In the genomic region with DNA sequence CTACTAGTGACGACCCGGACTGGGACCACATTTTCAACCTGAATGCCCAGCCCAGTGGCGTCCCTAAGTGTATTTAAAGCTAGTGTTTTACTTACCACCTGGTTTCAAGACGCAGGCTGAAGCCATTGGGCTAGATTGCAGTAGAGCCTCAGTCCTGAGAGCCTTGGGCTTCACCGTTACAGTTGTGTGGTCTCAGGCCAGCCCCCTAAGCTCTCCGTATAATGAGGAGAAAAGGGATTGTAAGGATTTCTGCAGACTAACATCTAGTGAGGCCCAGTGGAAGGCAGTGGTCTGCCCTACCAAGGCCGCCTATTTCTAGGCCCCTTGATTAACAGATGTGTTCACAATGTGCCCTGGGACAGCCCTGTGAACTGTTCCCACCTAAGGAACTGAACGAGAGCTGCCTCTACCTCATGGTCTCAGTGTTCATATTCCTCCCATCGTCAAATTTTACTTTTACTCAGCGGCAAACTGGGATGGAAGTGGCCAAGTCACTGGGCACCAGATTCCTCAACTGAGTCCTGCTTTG, we compare ENCODE assay signal across 8 mouse cellular contexts. TPM values are rescaled to one million over a fixed set of nuclear protein-coding genes. Genes with fewer than 3 reads are reported as not detected.
DNase-seq lines count a peak whose midpoint lies in the region; ATAC-seq and TF ChIP-seq lines count a peak whose summit lies in the region.

No protein-coding gene starts in this region.

- H3K9me3 ChIP-seq in lung, embryonic 15.5 days: no peaks in the 10 kb centered on the region
- H3K9me3 ChIP-seq in hindbrain, embryonic 16.5 days (ENCODE audit: control insufficient read depth, low read length): no peaks in the 10 kb centered on the region
- H3K9me3 ChIP-seq in midbrain, postnatal 0 days (ENCODE audit: low read length): no peaks in the 10 kb centered on the region

- no peak for ATAC-seq in lung, embryonic 15.5 days (ENCODE audit: borderline replicate concordance, extremely low read depth, low FRiP score, low TSS enrichment)
- ATAC-seq in hindbrain, embryonic 16.5 days: no peak
- ATAC-seq in midbrain, postnatal 0 days (ENCODE audit: low FRiP score): peak; percentile 24; the same call in 1 of the 2 replicates

- peak overlapping the region; percentile 26; the same call in 1 of the 2 replicates for H3K27ac ChIP-seq in lung, embryonic 15.5 days
- peak overlapping the region; percentile 72 for H3K27ac ChIP-seq in hindbrain, embryonic 16.5 days (ENCODE audit: low read depth, low read length)
- peak overlapping the region; percentile 64 for H3K27ac ChIP-seq in midbrain, postnatal 0 days (ENCODE audit: low read depth, low read length)

- peaks cover 22% of the 10 kb centered on the region for H3K36me3 ChIP-seq in lung, embryonic 15.5 days
- peaks cover 10% of the 10 kb centered on the region for H3K36me3 ChIP-seq in hindbrain, embryonic 16.5 days (ENCODE audit: control insufficient read depth, insufficient read depth, low read length)
- H3K36me3 ChIP-seq in midbrain, postnatal 0 days (ENCODE audit: insufficient read depth, low read length): peaks cover 9% of the 10 kb centered on the region; the same call in 1 of the 2 replicates

- TF ChIP-seq CTCF in midbrain, postnatal 0 days (IDR thresholded peaks at IDR 0.05): no peak

- intact Hi-C loops in gastrocnemius, postnatal 36 days (cut with DNase I): no loop called here

- H3K9ac ChIP-seq in lung, embryonic 15.5 days: peak overlapping the region; percentile 71
- H3K9ac ChIP-seq in hindbrain, embryonic 16.5 days (ENCODE audit: low read depth, low read length): peak overlapping the region; percentile 78
- peak overlapping the region; percentile 79 for H3K9ac ChIP-seq in midbrain, postnatal 0 days (replicated peaks; ENCODE audit: low read length, poor library complexity, severe bottlenecking)

- WGBS in lung, embryonic 15.5 days: 19% methylated on average over 10 of the region's 10 CpGs
- 25% methylated on average over 10 of the region's 10 CpGs for WGBS in hindbrain, embryonic 16.5 days
- WGBS in midbrain, postnatal 0 days: 19% methylated on average over 10 of the region's 10 CpGs

- no peaks in the 10 kb centered on the region for H3K27me3 ChIP-seq in lung, embryonic 15.5 days
- H3K27me3 ChIP-seq in hindbrain, embryonic 16.5 days (replicated peaks; ENCODE audit: control insufficient read depth, insufficient read depth, low read length): no peaks in the 10 kb centered on the region
- no peaks in the 10 kb centered on the region for H3K27me3 ChIP-seq in midbrain, postnatal 0 days (ENCODE audit: insufficient read depth, low read length)

- H3K4me1 ChIP-seq in lung, embryonic 15.5 days: peaks cover 13% of the 10 kb centered on the region
- peaks cover 13% of the 10 kb centered on the region for H3K4me1 ChIP-seq in hindbrain, embryonic 16.5 days (ENCODE audit: control insufficient read depth, insufficient read depth, low read depth, low read length)
- H3K4me1 ChIP-seq in midbrain, postnatal 0 days (ENCODE audit: insufficient read depth, low read length): peaks cover 7% of the 10 kb centered on the region; the same call in 1 of the 2 replicates

- peak overlapping the region; percentile 66 for H3K4me3 ChIP-seq in lung, embryonic 15.5 days
- H3K4me3 ChIP-seq in hindbrain, embryonic 16.5 days (ENCODE audit: low read length): peak overlapping the region; percentile 63
- H3K4me3 ChIP-seq in midbrain, postnatal 0 days (ENCODE audit: low read depth, low read length): peak overlapping the region; percentile 62

- no peak for DNase-seq in lung, postnatal 36 days
- DNase-seq in embryo, embryonic 9.5 days (ENCODE audit: extremely low spot score): peak; percentile 8
- DNase-seq in midbrain, postnatal 0 days (ENCODE audit: low spot score): peak; percentile 6
- DNase-seq in gastrocnemius, postnatal 36 days: no peak
- DNase-seq in right cerebral cortex, postnatal 25 days: no peak
- no peak for DNase-seq in cerebellum, adult 8-10 months

- peak overlapping the region; percentile 79 for H3K4me2 ChIP-seq in lung, embryonic 15.5 days
- H3K4me2 ChIP-seq in hindbrain, embryonic 16.5 days (ENCODE audit: low read length): peak overlapping the region; percentile 64
- peak overlapping the region; percentile 85 for H3K4me2 ChIP-seq in midbrain, postnatal 0 days (ENCODE audit: low read depth, low read length, poor library complexity, severe bottlenecking)

RNA-seq across cellular contexts. Expression of gene Ppm1f, which starts 0.9 kb away (rescaled TPM):
- polyA plus RNA-seq in lung, embryonic 15.5 days (2015; fragmentation: Nextera tagmentation; extraction: Ambion mirVana): 35.6 and 36.7 TPM in 2 replicates
- polyA plus RNA-seq in hindbrain, embryonic 16.5 days (2015; fragmentation: Nextera tagmentation; extraction: Ambion mirVana): 25.7 and 33.8 TPM in 2 replicates
- total RNA-seq in midbrain, postnatal 0 days (2014; rRNA removed): 30.0 and 33.0 TPM in 2 replicates
- polyA plus RNA-seq in midbrain, postnatal 0 days (2015; fragmentation: Nextera tagmentation; extraction: Ambion mirVana): 12.4 and 13.7 TPM in 2 replicates
- 10 to 100 TPM; 11.1 to 11.8 TPM for total RNA-seq in gastrocnemius, postnatal 36 days (2021)

RNA-seq across cellular contexts. Expression of gene Vpreb1, which starts 26.5 kb away (rescaled TPM):
- 2.6 and 3.2 TPM in 2 replicates for polyA plus RNA-seq in lung, embryonic 15.5 days (2015; fragmentation: Nextera tagmentation; extraction: Ambion mirVana)
- polyA plus RNA-seq in hindbrain, embryonic 16.5 days (2015; fragmentation: Nextera tagmentation; extraction: Ambion mirVana): 0.85 and 1.3 TPM in 2 replicates
- total RNA-seq in midbrain, postnatal 0 days (2014; rRNA removed): not detected in 2 replicates
- polyA plus RNA-seq in midbrain, postnatal 0 days (2015; fragmentation: Nextera tagmentation; extraction: Ambion mirVana): 0.52 TPM in 1 of 2 replicates, not detected in the other
- not detected for total RNA-seq in gastrocnemius, postnatal 36 days (2021)

RNA-seq across cellular contexts. Expression of gene Top3b, which starts 26.6 kb away (rescaled TPM):
- polyA plus RNA-seq in lung, embryonic 15.5 days (2015; fragmentation: Nextera tagmentation; extraction: Ambion mirVana): 64.0 and 69.9 TPM in 2 replicates
- 63.1 and 74.5 TPM in 2 replicates for polyA plus RNA-seq in hindbrain, embryonic 16.5 days (2015; fragmentation: Nextera tagmentation; extraction: Ambion mirVana)
- total RNA-seq in midbrain, postnatal 0 days (2014; rRNA removed): 60.1 and 81.0 TPM in 2 replicates
- polyA plus RNA-seq in midbrain, postnatal 0 days (2015; fragmentation: Nextera tagmentation; extraction: Ambion mirVana): 60.9 and 62.7 TPM in 2 replicates
- 10 to 100 TPM; 17.3 to 20.0 TPM for total RNA-seq in gastrocnemius, postnatal 36 days (2021)

RNA-seq across cellular contexts. Expression of gene Igll1, which starts 33.3 kb away (rescaled TPM):
- 0.38 and 0.82 TPM in 2 replicates for polyA plus RNA-seq in lung, embryonic 15.5 days (2015; fragmentation: Nextera tagmentation; extraction: Ambion mirVana)
- not detected in 2 replicates for polyA plus RNA-seq in hindbrain, embryonic 16.5 days (2015; fragmentation: Nextera tagmentation; extraction: Ambion mirVana)
- total RNA-seq in midbrain, postnatal 0 days (2014; rRNA removed): not detected in 2 replicates
- not detected in 2 replicates for polyA plus RNA-seq in midbrain, postnatal 0 days (2015; fragmentation: Nextera tagmentation; extraction: Ambion mirVana)
- not detected for total RNA-seq in gastrocnemius, postnatal 36 days (2021)

Comparison
In these comparisons a context has a peak if more than half of its experiments do, and no peak if none do; other contexts are left out.
1. DNase-seq: peak in embryo, embryonic 9.5 days (single experiment) and midbrain, postnatal 0 days (single experiment); none in lung, postnatal 36 days (single experiment), gastrocnemius, postnatal 36 days (0 of 2), right cerebral cortex, postnatal 25 days (single experiment) and cerebellum, adult 8-10 months (single experiment).
2. Peak in every context shown above with its lines, with median percentiles within 50 percentile points of each other: H3K27ac ChIP-seq, H3K4me2 ChIP-seq, H3K4me3 ChIP-seq and H3K9ac ChIP-seq.